Mouse (Mus musculus): Measurements from ENCODE around the gene Rfx3.

DNA sequence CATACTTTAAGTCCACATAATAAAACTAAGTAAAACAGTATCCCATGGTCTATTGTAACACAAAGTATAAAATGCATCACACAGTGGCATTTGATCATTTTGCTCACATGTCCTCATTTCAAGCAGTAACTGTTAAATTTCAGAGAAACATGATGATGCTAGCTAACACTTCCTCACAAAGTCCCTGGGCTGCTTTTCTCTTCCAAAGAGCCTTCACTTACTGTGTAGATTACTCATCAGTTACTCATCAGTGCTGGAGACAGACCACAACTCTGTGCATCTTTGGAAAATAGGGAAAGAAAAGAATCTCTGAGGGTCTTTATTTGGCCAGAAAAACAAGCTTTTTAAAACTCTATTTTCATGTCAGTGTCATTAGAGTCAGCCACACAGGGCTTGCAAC lies 294.7 kb downstream of the Rfx3 start:
- TF ChIP-seq CHD2 (IDR thresholded peaks at IDR 0.05; ENCODE audit: low read depth, low read length) (no peak), ZNF384 (IDR thresholded peaks at IDR 0.05; ENCODE audit: low read depth, low read length) (no peak), MAFK (IDR thresholded peaks at IDR 0.05; ENCODE audit: insufficient read depth, low read depth, low read length) (no peak)
